Comparison of ENCODE assay signal across 28 mouse cellular contexts in genomic region chr3:104011972-104012371, GRCm38 (mm10). TPM values are rescaled to one million over a fixed set of nuclear protein-coding genes. Genes with fewer than 3 reads are reported as not detected.
A peak's percentile ranks its signal among the peaks of the same experiment; 100 is the strongest.
DNase-seq lines count a peak whose midpoint lies in the region; ATAC-seq and TF ChIP-seq lines count a peak whose summit lies in the region.
"Had no signal": no experiment of that assay in that cellular context is flagged by ENCODE, and none has a peak within 500 bp of the region (broad histone marks: within the 10 kb centered on the region; RNA-seq: fewer than 3 reads in every experiment).

No protein-coding gene starts in this region.

- ATAC-seq in common myeloid progenitor, adult 5-6 weeks (replicated peaks; ENCODE audit: low read depth, poor library complexity, severe bottlenecking) = peak; percentile 72
- 0 out of 2 replicates have a peak, but pooled peaks have one; percentile 52 for ATAC-seq in megakaryocyte, adult 5-6 weeks (ENCODE audit: poor library complexity, severe bottlenecking)
- ATAC-seq in forebrain, embryonic 16.5 days = no peak
- ATAC-seq in forebrain, postnatal 0 days = no peak
- ATAC-seq: forebrain, embryonic 14.5 days; intestine, embryonic 16.5 days; Patski had no signal

- H3K4me3 ChIP-seq in forebrain, embryonic 16.5 days (replicated peaks; ENCODE audit: low read length) = no peak overlapping the region
- H3K4me3 ChIP-seq in forebrain, postnatal 0 days (ENCODE audit: low read depth, low read length) = no peak overlapping the region
- H3K4me3 ChIP-seq: embryonic facial prominence, embryonic 12.5 days; embryonic facial prominence, embryonic 15.5 days; heart, embryonic 12.5 days; heart, embryonic 15.5 days; hindbrain, embryonic 12.5 days; hindbrain, embryonic 15.5 days had no signal

- DNase-seq in heart, adult 11 months = peak; percentile 42
- no peak for DNase-seq in heart, postnatal 25 days (ENCODE audit: low spot score)
- no peak for DNase-seq in layer of hippocampus, postnatal 10 days (ENCODE audit: low spot score in 2 of 2)
- DNase-seq in right cerebral cortex, postnatal 10 days (ENCODE audit: low spot score in 2 of 2) = no peak
- no peak for DNase-seq in forebrain, postnatal 0 days
- DNase-seq: adrenal gland, postnatal 10 days; adrenal gland, postnatal 36 days; B cell, adult 2 months; cerebellum, adult 18-20 months; cerebellum, adult 9-10 months; cerebellum, postnatal 14 days; gastrocnemius, postnatal 10 days; gastrocnemius, postnatal 36 days; heart, adult 18-20 months; heart, postnatal 10 days; heart, postnatal 4 days had no signal

- H3K27ac ChIP-seq in forebrain, embryonic 16.5 days (ENCODE audit: low read length) = no peak overlapping the region
- H3K27ac ChIP-seq in forebrain, postnatal 0 days (ENCODE audit: low read depth, low read length) = no peak overlapping the region
- H3K27ac ChIP-seq: embryonic facial prominence, embryonic 12.5 days; embryonic facial prominence, embryonic 15.5 days; heart, embryonic 15.5 days; hindbrain, embryonic 12.5 days; hindbrain, embryonic 15.5 days had no signal

- no peak overlapping the region for H3K9ac ChIP-seq in forebrain, embryonic 16.5 days (replicated peaks; ENCODE audit: low read depth, low read length)
- no peak overlapping the region for H3K9ac ChIP-seq in forebrain, postnatal 0 days
- H3K9ac ChIP-seq: embryonic facial prominence, embryonic 12.5 days; embryonic facial prominence, embryonic 15.5 days; heart, embryonic 12.5 days; heart, embryonic 15.5 days; hindbrain, embryonic 12.5 days; hindbrain, embryonic 15.5 days had no signal

- no peak overlapping the region for H3K4me2 ChIP-seq in forebrain, embryonic 16.5 days (ENCODE audit: low read length)
- H3K4me2 ChIP-seq in forebrain, postnatal 0 days (ENCODE audit: low read depth) = no peak overlapping the region
- H3K4me2 ChIP-seq: embryonic facial prominence, embryonic 12.5 days; embryonic facial prominence, embryonic 15.5 days; heart, embryonic 12.5 days; heart, embryonic 15.5 days; hindbrain, embryonic 12.5 days; hindbrain, embryonic 15.5 days had no signal

- H3K4me1 ChIP-seq in forebrain, embryonic 16.5 days (replicated peaks; ENCODE audit: control insufficient read depth, insufficient read depth, low read length) = peaks cover 1% of the 10 kb centered on the region
- no peaks in the 10 kb centered on the region for H3K4me1 ChIP-seq in forebrain, postnatal 0 days (ENCODE audit: insufficient read depth)
- H3K4me1 ChIP-seq: embryonic facial prominence, embryonic 12.5 days; embryonic facial prominence, embryonic 15.5 days; heart, embryonic 15.5 days; hindbrain, embryonic 12.5 days had no signal

- intact Hi-C loops in heart, postnatal 25 days (cut with DNase I) = no loop called here

- H3K27me3 ChIP-seq in forebrain, embryonic 16.5 days (replicated peaks; ENCODE audit: control insufficient read depth, insufficient read depth, low read length) = no peaks in the 10 kb centered on the region
- H3K27me3 ChIP-seq in forebrain, postnatal 0 days (ENCODE audit: insufficient read depth, low read length) = no peaks in the 10 kb centered on the region
- H3K27me3 ChIP-seq: embryonic facial prominence, embryonic 12.5 days; embryonic facial prominence, embryonic 15.5 days; heart, embryonic 12.5 days; heart, embryonic 15.5 days; hindbrain, embryonic 12.5 days; hindbrain, embryonic 15.5 days; Patski had no signal

- TF ChIP-seq CTCF in forebrain, postnatal 0 days (IDR thresholded peaks at IDR 0.05; ENCODE audit: low read depth) = no peak

- H3K36me3 ChIP-seq in forebrain, embryonic 16.5 days (ENCODE audit: control insufficient read depth, insufficient read depth) = peaks cover 6% of the 10 kb centered on the region; the same call in 1 of the 2 replicates
- H3K36me3 ChIP-seq in forebrain, postnatal 0 days (ENCODE audit: insufficient read depth) = peaks cover 29% of the 10 kb centered on the region

- H3K9me3 ChIP-seq in forebrain, embryonic 16.5 days (ENCODE audit: control insufficient read depth, low read length) = no peaks in the 10 kb centered on the region
- no peaks in the 10 kb centered on the region for H3K9me3 ChIP-seq in forebrain, postnatal 0 days (ENCODE audit: low read length)
- H3K9me3 ChIP-seq: embryonic facial prominence, embryonic 12.5 days; embryonic facial prominence, embryonic 15.5 days; heart, embryonic 12.5 days; heart, embryonic 15.5 days; hindbrain, embryonic 12.5 days; hindbrain, embryonic 15.5 days had no signal

- 87% methylated on average over 2 of the region's 2 CpGs for WGBS in forebrain, embryonic 16.5 days
- 92% methylated on average over 2 of the region's 2 CpGs for WGBS in forebrain, postnatal 0 days

RNA-seq across cellular contexts. Expression of gene Phtf1, which starts 44.1 kb away (rescaled TPM):
- total RNA-seq in heart, postnatal 25 days (2021) = 1 to 10 TPM; 6.9 to 9.8 TPM
- total RNA-seq in common myeloid progenitor, adult 5-6 weeks (2017) = 33.9 and 39.8 TPM in 2 replicates
- 9.8 and 11.3 TPM in 2 replicates for total RNA-seq in megakaryocyte, adult 5-6 weeks (2015)
- 14.7 and 16.3 TPM in 2 replicates for total RNA-seq in megakaryocyte, adult 5-6 weeks (2017)
- 26.0 and 30.3 TPM in 2 replicates for polyA plus RNA-seq in forebrain, embryonic 16.5 days (2015; fragmentation: Nextera tagmentation; extraction: Ambion mirVana)
- 10 to 100 TPM; 36.4 to 39.6 TPM for total RNA-seq in layer of hippocampus, postnatal 10 days (2021)
- total RNA-seq in forebrain, postnatal 0 days (2014; rRNA removed) = 25.9 and 31.2 TPM in 2 replicates
- polyA plus RNA-seq in forebrain, postnatal 0 days (2015; fragmentation: Nextera tagmentation; extraction: Ambion mirVana) = 12.1 and 15.3 TPM in 2 replicates

Comparison
In these comparisons a context has a peak if more than half of its experiments do, and no peak if none do; other contexts are left out.
1. ATAC-seq: peak in common myeloid progenitor, adult 5-6 weeks (single experiment) and megakaryocyte, adult 5-6 weeks (single experiment); none in forebrain, embryonic 16.5 days (single experiment) and forebrain, postnatal 0 days (single experiment).